Mouse (Mus musculus): ENCODE data around the gene Sik1.

The Sik1 gene

GRCm38 (mm10) chr17:31875326-31875930 is 19.8 kb upstream of the Sik1 start:
- no peak for DNase-seq (ENCODE audit: low read depth, low spot score)

- no peak for DNase-seq (ENCODE audit: low read depth, low spot score)
These were observed 19.1 kb upstream of the Sik1 start for GRCm38 (mm10) chr17:31874691-31875090.

- no peak for DNase-seq (ENCODE audit: low read depth, low spot score)
These were observed 18.4 kb upstream of the Sik1 start for GRCm38 (mm10) chr17:31873973-31874372.

- DNase-seq (ENCODE audit: low read depth, low spot score), result no peak
These were observed 17.7 kb upstream of the Sik1 start for GRCm38 (mm10) chr17:31873185-31873870.

GRCm38 (mm10) chr17:31872826-31873165 is 17.2 kb upstream of the Sik1 start:
- no peak for DNase-seq (ENCODE audit: low read depth, low spot score)

- DNase-seq (ENCODE audit: low read depth, low spot score), result no peak
These were observed 16.6 kb upstream of the Sik1 start for GRCm38 (mm10) chr17:31871968-31872825.

- DNase-seq (ENCODE audit: low read depth, low spot score), result no peak
These were observed 15.4 kb upstream of the Sik1 start for GRCm38 (mm10) chr17:31870931-31871421.

GRCm38 (mm10) chr17:31870446-31870845 is 14.8 kb upstream of the Sik1 start:
- no peak for DNase-seq (ENCODE audit: low read depth, low spot score)

- DNase-seq (ENCODE audit: low read depth, low spot score), result no peak
These were observed 12.5 kb upstream of the Sik1 start for GRCm38 (mm10) chr17:31868076-31868475.

GRCm38 (mm10) chr17:31867061-31867460 is 11.5 kb upstream of the Sik1 start:
- DNase-seq (ENCODE audit: low read depth, low spot score), result no peak

- DNase-seq (ENCODE audit: low read depth, low spot score), result no peak
These were observed 10.0 kb upstream of the Sik1 start for GRCm38 (mm10) chr17:31865636-31866035.

- no peak for DNase-seq (ENCODE audit: low read depth, low spot score)
These were observed 9.3 kb upstream of the Sik1 start for GRCm38 (mm10) chr17:31864666-31865450.

GRCm38 (mm10) chr17:31863151-31863815 is 7.7 kb upstream of the Sik1 start:
- DNase-seq (ENCODE audit: low read depth, low spot score), result no peak

- DNase-seq (ENCODE audit: low read depth, low spot score), result no peak
These were observed 6.5 kb upstream of the Sik1 start for GRCm38 (mm10) chr17:31862136-31862535.

GRCm38 (mm10) chr17:31861661-31862060 is 6.1 kb upstream of the Sik1 start:
- no peak for DNase-seq (ENCODE audit: low read depth, low spot score)

- no peak for DNase-seq (ENCODE audit: low read depth, low spot score)
These were observed 5.3 kb upstream of the Sik1 start for GRCm38 (mm10) chr17:31860856-31861255.

- DNase-seq (ENCODE audit: low read depth, low spot score), result no peak
These were observed 3.8 kb upstream of the Sik1 start for GRCm38 (mm10) chr17:31859367-31859766.

GRCm38 (mm10) chr17:31858786-31859185 is 3.2 kb upstream of the Sik1 start:
- no peak for DNase-seq (ENCODE audit: low read depth, low spot score)

- no peak for DNase-seq (ENCODE audit: low read depth, low spot score)
These were observed 2.4 kb upstream of the Sik1 start for GRCm38 (mm10) chr17:31857903-31858426.

GRCm38 (mm10) chr17:31857251-31857650 is 1.6 kb upstream of the Sik1 start:
- no peak for DNase-seq (ENCODE audit: low read depth, low spot score)

Measured in embryo, embryonic 11.5 days (tissue).